Mouse (Mus musculus): Measurements from ENCODE around the gene Ift20.
"Not testable (repeated sequence)": the region's sequence is repeated elsewhere in the genome, so short reads cannot be mapped to it uniquely, and the experiment has no call there.

The Ift20 gene

DNA sequence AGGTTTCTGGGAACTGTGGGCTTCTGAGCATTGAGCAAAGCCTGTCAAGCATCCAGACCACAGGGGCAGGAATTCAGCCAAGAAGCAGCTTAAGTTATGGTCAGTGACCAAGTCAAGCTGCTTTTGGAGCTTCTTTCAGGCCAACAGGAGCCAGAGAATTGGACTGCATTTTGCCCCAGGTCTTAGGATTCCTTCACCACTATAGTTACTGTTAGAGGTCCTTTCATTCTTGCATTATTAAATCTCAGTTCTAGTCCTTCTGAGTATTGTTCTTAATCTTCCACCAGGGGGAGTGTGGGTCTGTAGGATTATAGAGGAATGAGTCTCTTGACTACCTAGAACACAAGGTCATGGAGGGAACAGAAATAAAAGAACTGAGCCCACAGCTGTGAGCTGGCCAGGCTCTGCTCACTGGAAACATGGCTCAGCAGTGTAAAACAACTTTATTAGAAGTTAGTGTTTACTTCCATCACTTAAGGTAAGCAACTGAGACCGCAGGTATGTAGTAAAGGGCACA lies 13.6 kb upstream of the Ift20 start:
- peak in 1 of 2 experiments; percentile 23 for DNase-seq (ENCODE audit: low read depth in 2 of 2, low spot score in 2 of 2)

DNA sequence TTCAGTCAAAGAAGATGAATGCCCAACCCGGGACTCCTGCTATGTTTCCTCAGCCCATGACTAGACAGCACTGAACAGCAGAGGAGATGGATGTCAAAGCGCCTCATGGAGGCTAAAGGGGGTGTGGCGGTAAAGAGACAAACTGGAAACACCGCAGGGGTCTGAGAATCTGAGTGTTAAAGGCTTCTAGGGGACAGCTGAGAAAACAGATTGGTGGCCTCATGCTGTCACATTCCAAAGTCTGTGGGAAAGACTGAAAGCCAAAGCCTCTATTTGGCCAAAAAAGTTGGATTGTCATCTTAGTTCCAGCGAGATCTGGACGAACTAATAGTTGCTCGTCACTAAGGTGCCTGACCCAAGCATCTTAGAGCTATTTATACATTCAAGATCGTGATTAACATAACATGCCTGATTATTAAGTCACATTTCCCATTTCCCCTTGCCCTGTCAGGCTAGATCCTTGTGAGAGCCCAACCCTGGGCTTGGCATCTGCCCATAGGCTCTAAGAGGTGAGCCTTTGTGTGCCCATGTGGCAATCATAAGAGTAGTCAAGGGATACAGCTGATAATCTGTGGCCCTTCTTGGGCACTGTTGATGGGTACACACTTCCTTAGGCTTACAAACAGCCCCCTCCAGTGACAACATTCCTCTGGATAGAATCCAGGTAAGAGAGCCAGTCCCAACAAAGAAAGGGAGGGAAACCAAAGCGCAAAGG lies 12.8 kb upstream of the Ift20 start:
- DNase-seq (ENCODE audit: low read depth in 2 of 2, low spot score in 2 of 2), result no peak

DNA sequence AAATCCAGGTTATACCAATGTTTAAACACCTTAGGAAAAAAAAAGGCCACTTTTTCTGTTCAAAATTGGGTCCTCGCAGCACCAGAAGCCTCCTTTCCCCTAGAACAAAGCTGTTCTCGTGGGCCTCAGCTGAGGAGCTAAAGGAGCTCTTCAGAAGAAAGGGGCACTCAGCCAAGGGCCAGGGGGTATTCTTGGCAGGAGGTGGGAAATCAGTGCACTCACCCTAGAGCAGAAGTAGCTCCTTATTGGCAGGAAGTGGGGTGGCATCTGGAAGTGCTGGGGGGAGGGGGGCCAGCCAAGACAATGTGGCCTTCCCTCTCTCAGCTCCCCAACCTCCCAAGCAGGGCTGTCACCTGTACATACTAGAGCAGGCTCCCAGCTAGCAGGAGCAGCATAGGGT lies 11.3 kb upstream of the Ift20 start:
- no peak for DNase-seq (ENCODE audit: low read depth in 2 of 2, low spot score in 2 of 2)

DNA sequence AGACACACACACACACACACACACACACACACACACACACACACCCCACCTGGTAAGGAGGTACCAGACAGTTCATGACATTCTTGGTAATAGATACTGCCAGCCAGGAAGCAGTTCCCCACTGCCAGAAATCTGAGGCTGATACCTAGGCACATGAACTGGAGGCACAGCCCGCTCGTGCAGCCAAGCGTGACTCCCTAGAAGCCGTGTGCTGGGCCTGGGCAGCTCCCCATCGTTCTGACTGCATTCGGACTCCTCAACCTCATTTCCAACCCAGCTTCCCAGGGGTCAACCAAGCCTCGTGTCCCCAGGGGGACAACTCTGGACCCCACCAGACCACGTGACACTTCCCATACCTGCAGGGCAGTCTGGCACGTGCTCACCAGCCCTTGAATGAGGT lies 7.4 kb upstream of the Ift20 start:
- DNase-seq (ENCODE audit: low read depth in 2 of 2, low spot score in 2 of 2), result no peak

DNA sequence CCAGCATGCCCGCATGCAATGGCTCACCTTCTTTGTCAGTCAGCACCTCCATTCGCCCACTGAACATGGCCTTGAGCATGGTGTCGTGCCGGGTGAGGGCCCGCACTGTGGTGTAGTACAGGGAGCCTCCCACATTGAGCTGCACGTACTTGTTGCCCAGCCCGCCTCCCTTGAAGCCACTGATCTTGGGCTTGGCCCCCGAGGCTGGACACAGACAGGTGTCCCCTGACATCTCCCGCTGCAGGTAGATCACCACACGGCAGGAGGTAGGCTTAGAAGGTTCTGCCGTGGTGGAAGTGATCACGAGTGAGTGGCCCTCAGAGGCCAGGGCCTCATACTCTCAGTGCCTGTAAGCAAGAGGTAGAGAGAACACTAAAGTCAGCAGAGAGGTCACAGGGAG lies 6.2 kb upstream of the Ift20 start:
- no peak for DNase-seq (ENCODE audit: low read depth in 2 of 2, low spot score in 2 of 2)

DNA sequence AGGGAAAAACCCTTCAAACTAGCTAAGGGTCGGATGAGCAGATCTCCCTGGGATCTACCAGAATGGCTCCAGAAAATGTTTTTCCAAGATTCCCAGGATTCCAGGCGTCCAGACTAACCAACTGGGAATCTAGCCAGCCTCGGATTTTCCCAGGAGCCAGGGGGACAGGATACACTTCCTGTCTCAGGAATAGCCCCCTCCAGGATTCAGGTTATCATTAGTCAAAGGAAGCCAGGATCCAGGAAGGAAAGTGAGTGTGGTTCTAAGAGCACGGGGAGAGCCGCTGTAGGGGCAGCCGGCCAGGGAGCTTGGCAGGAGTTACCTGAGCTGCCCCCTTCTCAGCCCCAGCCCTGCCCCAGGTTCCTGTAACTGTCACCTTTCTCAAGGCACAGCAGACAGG lies 5.1 kb upstream of the Ift20 start:
- DNase-seq (ENCODE audit: low read depth in 2 of 2, low spot score in 2 of 2), result no peak

DNA sequence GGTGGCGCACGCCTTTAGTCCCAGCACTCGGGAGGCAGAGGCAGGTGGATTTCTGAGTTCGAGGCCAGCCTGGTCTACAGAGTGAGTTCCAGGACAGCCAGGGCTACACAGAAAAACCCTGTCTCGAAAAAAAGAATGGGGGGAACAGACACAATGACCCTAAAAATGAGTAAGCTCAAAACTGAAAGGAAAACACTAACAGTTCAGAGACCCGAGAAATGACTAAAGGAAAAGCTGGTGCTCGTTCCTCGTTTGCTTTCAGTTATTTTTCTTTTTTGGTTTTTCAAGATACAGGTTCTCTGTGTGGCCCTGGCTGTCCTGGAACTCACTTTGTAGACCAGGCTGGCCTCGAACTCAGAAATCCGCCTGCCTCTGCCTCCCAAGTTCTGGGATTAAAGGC lies 4.6 kb upstream of the Ift20 start:
- DNase-seq (ENCODE audit: low read depth in 2 of 2, low spot score in 2 of 2), result not testable (repeated sequence)

DNA sequence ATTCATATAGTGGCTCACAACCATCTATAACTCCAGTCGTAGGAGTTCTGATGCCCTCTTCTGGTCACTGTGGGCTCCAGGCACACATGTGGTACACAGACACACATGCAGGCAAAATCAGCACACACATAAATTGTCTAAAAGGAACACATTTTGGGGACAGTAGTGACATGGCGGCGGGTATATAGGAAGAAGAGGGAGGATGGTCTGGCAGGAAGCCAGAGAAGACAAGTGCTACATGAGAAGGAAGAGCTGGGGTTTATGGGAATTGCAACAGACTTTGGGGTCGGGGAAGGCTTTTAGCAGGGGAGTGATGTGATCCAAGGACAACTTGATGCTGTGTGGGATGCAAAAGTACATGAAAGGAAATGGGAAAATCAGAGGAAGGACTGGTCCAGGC lies 1.6 kb upstream of the Ift20 start:
- no peak for DNase-seq (ENCODE audit: low read depth in 2 of 2, low spot score in 2 of 2)

DNA sequence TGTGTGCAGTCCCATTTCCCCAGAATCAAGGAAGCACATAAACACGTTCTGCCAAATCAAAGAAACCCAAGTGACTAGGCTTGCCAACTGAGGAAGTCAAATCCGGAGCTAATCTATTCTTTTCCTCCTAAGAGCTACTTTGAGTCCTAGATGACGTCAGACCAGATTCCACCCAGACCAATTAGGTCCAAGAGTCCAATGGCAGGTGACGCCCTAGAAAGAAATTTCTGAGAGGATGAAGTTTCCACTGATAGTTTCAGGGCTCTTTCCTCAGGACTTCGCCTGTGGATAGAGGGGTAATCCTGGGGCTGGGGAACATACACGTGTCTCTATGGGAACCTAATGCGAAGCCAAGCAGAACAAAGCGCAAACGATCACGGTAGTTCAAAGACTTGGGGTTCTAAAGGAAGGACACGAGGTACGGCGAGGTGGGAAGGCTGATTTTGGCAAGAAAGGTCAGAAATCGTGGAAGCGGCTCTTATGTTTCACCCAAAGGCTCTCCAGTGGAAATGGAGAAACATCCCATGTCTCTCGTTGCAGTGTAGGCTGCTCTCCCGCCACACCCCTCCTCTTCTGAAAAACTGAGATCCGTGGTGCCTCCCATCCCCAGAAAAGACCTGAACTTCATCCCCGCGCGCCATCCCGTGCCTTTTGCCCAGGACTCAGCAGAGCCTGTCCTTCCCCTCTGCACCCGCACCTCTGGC lies 633 bp upstream of the Ift20 start:
- peak in 1 of 2 experiments; percentile 13 for DNase-seq (ENCODE audit: low read depth in 2 of 2, low spot score in 2 of 2)

DNA sequence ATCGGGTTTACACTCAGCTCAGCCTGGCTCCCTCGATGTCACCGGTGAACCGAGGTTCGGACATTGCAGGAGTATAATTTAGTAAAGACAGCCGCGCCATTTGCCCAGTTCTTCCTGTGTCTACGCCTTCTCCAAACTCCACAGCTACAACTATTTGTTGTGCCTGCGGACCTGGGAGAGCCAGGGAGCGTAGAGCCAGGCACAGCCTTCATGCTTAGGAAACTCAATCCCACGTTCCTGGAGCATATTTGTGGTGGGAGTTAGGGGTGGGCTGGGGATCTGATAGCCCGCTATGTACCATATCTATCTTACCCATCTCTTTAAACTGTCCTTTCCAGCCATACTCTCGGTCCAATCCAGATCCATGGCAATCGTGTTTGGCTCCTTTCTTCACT lies 526 bp downstream of the Ift20 start:
- no peak for DNase-seq (ENCODE audit: low read depth in 2 of 2, low spot score in 2 of 2)

DNA sequence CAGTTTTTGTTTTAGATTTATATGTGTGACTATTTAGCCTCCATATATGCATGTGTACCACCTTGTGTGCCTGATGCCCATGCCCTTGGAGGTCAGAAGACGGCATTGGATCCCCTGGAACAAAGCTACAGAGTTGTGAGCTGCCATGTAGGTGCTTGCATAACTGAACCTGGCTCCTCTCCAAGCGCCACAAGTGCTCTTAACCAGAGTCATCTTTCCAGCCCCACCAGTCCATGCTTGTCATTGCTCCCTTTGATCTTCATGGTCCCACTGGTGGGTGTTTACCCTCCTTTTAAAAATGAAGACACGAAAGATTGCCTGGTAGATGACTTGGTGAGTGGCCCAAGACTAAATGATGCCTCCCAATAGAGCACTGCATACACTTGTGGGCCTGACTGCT lies 4.2 kb downstream of the Ift20 start:
- no peak for DNase-seq (ENCODE audit: low read depth in 2 of 2, low spot score in 2 of 2)

DNA sequence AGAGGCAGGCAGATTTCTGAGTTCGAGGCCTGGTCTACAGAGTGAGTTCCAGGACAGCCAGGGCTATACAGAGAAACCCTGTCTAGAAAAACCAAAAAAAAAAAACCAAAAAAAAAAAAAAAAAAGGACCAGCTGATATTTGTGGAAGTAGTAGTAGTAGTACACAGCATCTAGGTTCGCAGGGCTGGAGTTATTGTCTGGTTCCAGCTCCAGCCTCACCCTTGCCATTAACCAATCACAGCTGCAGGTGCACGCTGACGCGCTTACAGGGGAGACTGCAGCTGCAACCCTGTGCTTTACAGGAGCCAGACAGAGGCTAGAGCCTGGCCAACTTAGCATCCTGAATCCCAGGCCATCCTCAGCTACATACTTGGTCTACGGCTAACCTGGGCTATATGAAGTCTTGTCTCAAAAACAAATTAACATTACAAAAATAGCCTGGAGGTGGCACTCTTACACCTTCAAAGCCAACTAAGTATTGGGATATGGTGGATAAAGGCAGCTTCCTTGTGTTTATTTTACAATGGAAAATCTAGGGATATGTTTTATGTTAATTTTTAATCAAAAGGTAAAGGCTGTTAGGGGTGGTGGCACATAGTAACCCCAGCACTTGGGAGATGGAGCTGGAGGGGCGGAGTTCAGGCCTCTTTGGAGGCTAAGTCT lies 8.4 kb downstream of the Ift20 start:
- DNase-seq (ENCODE audit: low read depth in 2 of 2, low spot score in 2 of 2), result no peak

DNA sequence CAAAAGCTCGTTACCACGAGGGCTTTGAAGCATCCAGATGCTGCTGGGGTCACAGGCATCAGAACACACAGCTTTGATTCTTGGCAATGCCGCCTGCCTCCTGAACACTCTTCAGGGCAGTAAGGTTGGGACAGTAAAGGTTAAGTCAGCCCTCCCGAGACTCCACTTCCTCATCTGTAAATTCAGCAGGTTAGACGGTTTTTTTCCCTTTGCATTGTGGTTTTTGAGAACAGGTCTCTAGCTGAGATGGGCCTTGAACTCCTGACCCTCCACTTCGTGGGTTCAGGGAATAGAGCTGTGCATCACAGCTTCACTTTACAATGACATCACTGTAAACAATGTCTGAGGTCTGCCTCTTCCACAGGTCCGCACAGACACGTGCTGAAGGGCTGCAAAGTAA lies 9.0 kb downstream of the Ift20 start:
- no peak for DNase-seq (ENCODE audit: low read depth in 2 of 2, low spot score in 2 of 2)

DNA sequence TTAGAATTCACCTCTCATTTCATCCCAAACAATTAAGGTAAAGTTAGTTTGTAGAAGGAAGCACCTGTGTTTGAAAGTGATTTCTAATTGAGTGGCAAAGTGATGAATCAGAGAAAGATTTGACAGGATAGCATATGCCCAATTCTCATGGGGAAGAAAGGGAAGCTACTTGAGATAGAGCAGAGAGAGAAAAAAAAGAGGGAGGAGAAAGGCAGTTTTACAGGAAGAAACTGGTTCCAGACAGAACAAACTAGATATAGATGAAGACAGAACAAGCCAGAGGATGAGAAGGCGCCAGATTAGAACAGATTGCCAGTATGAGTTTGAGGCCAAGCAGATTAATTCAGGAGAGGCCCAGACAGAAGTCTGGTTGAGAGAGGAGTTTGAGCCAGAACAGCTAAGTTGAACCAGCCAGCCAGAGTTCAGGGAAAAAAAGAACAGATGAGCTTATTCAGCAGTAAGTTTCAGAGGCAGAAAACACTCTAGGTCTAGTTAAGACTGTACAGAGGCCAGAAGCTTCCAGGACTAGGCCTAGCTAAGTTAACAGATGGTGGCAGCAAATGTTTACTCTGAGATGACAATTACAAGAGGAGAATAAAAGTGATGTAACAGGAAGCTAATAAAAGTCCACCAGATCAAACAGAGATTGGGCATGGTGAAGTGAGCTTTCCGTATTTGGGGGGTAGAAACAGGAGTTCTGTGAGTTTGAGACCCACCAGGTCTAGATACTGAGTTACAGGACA lies 11.7 kb downstream of the Ift20 start:
- DNase-seq (ENCODE audit: low read depth in 2 of 2, low spot score in 2 of 2), result no peak

DNA sequence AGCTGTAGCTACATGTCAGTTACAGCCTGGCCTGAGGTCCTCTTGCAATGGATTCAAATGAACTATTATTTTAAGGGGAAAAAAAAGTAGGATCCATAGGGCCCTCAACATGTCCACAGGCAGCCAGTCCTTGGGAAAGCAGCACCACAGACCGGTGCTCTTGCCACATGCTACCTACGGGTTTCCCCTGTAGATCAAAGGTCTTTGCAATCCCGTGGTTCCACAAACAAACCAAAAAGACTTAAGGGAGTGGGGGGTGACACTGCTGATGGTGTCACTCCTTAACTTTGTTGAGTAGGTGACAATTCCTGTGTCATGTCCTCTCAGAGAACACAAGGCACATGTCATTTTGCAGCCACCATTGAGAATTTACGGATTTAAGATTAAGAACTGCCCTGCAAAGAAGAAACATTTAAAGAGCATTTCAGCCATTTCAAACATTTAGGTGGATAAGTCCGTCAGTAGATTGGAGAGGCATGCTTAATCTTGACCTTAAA lies 13.4 kb downstream of the Ift20 start:
- DNase-seq (ENCODE audit: low read depth in 2 of 2, low spot score in 2 of 2), result no peak

DNA sequence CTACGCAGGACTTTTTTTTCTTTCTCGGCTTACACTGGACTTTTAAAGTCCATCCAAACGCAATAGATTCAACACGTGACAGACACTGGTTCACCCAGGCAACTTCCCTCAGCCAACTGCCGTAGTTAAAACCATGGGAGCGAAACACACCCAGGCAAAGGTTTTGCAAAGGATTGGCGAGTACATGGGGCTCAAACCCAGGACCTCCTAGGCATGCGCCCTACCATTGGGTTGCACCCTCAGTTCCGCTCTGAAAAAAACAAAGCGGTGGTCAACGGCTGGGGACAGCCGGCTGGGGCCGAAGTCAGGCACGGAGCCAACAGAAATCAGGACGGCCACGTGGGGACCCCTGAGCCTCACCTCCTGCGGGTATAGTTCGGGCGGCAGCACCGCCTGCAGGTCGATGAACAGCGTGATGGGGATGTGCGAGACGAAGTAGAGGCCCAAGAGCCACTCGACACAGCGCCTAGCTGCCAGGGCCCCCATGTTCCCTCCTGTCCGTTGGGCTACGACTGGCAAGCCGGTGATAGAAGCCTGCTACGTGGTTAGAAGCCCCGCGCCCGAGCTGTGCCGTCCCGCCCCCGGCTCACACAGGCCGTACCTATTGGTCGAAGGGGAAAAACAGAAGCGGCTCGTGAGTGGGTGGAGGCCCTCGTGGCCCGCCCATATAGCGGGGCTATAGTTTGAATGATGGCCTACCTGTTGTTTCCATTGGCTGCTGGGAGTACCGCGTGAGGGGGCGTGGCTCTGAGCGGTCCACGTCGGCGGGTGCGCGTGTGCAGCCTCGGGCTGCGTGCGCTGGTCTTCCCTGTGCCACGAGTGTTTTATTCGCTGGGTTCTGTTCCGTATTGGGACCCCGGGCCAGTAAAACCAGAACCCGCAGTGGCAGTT lies 14.3 kb downstream of the Ift20 start, which contains the start of gene Tmem97:
Tmem97 (minus strand) TSS at position 610 of the 891 bp plus-strand sequence.
- DNase-seq (ENCODE audit: low read depth in 2 of 2, low spot score in 2 of 2), result peak; percentile 87 to 92

DNA sequence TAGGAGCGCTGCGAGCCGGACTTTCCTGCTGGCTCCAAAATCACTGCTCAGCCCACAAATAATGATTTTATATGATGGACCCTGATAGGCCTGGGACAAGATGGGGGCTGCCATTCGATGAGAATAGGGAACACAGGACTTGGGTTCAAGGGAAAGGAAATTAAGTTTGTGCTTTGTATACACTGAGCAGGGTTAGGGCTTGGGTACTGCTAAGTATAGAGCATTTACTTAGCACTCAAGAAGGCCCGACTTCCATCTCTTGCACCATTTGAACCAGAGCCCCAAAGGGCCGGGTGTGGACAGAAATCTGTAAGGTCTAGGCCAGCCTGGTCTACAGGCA lies 14.9 kb downstream of the Ift20 start:
- DNase-seq (ENCODE audit: low read depth in 2 of 2, low spot score in 2 of 2), result no peak

DNA sequence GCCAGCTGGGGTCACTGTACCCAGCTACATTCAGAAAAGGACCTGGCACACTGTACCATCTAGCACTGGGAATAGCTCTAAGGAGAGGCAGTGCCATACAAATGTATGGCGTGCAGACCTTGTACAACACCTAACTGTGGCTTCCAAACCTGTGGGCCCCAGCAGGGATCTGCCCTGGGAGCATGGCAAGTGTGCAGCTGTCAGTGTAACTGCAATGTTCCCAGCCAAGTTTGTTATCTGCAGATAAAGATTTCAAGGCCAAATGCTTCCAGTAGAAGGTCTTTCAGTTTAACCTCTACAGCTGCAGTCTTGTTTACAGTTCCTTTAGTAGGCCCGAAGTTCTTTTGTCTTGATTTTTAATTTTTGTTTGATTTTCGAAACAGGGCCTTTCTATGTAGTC lies 19.5 kb downstream of the Ift20 start:
- DNase-seq (ENCODE audit: low read depth in 2 of 2, low spot score in 2 of 2), result no peak

DNA sequence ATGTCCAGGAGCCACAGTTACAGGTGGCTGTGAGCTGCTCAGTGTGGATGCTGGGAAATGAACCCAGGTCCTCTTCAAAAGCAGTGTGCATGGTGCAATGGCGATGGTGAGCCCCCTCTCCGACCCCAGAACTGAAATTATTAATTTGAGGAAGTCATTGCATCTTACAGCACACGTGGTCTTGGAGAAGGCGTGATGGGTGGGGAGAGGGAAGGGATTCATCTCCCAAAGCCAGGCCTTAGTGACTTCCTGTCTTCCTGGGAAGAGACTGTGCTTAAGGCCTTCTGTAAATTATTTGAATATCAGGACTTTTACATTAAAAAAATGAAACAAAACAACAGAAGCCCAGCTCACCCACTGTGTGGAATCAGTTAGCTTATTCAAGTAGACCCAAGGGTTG lies 19.9 kb downstream of the Ift20 start:
- DNase-seq (ENCODE audit: low read depth in 2 of 2, low spot score in 2 of 2), result no peak

DNA sequence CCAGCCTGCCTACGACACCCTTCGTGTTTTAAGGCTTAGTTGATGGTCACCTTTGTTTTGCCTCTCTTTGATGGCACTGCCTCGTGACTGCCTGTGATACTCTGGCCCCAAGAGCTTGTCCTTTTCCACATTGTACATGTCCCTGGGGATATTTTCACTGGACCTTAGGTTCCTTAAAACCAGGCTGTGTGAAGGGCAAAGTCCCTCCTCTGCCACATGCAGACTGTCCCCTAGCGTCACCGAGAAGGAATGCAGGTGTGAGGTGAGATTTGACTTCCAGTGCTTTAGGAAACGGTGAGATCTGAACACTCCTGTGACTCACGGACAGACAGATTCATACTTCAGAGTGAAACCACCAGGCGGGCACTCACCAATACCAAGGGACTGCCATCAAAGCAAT lies 21.1 kb downstream of the Ift20 start:
- no peak for DNase-seq (ENCODE audit: low read depth in 2 of 2, low spot score in 2 of 2)

Data from CD8-positive naive resting alpha-beta T cell, adult 2 months (primary cell).